Mouse (Mus musculus): ENCODE results near the gene Klhl22. TPM values are rescaled to one million over a fixed set of nuclear protein-coding genes. Genes with fewer than 3 reads are reported as not detected.
A peak's percentile ranks its signal among the peaks of the same experiment; 100 is the strongest.

The Klhl22 gene
- 85.1 and 95.0 TPM in 2 replicates for polyA plus RNA-seq (2015; fragmentation: Nextera tagmentation; extraction: Ambion mirVana)

DNA sequence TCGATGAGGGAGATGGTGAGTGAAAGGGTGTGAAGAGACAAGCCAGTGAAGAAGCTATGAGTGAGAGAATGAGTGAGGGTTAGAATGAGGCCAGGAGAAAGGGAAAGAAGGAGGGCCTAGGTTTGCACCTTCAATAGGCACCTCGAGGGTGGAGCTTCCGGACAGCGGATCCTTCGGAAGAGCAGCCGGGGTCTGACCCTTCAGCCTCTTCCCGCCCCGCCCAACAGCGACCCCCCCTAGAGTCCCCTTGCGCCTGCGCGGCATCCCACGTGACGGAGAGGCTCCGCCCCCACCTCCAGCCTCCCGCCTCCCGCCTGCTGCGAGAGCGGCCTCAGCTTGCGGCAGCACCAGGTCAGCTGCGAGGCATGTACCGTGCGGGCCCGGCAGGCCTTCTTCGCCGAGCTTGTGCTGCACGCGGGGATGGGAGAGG lies at the start of gene Klhl22:
TSS of gene Klhl22 (plus strand) at position 275 of the 430 bp plus-strand sequence.
- Histone ChIP-seq H3K27ac (replicated peaks) (peak within 1 kb of the TSS; percentile 87), H3K9ac (peak within 1 kb of the TSS; percentile 96), H3K36me3 (peaks cover 2% of the 10 kb centered on the region; the same call in 1 of the 2 replicates), H3K4me3 (peak within 1 kb of the TSS; percentile 80), H3K4me1 (replicated peaks) (peaks cover 39% of the 10 kb centered on the region), H3K27me3 (no peaks in the 10 kb centered on the region), H3K4me2 (peak within 1 kb of the TSS; percentile 81), H3K9me3 (no peaks in the 10 kb centered on the region)
- WGBS = 1% methylated on average over 27 of the region's 28 CpGs
- ATAC-seq (ENCODE audit: low FRiP score, low read depth) = peak; percentile 93

DNA sequence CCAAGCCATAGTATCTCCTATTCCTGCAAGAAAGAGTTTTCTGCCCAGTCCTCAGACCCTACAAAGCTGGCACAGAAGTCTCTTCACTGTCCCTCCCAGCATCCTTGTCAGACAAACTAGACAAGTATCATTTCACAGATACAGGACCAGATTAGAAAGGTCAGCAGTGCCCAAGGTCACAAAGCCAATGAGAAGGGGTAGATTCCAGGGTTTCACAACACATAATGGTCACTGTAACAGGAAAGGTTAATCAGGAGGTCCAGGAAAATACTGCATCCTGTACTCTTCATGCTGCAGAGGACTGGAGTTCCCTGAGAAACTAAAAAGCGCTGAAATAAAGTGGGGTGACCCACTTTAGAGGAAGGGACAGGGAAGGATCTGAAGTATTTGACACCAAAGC lies 41.6 kb upstream of the Klhl22 start:
- Histone ChIP-seq H3K9me3 (no peaks in the 10 kb centered on the region), H3K36me3 (no peaks in the 10 kb centered on the region), H3K27ac (replicated peaks) (no peak overlapping the region), H3K9ac (no peak overlapping the region), H3K4me2 (no peak overlapping the region), H3K27me3 (no peaks in the 10 kb centered on the region), H3K4me1 (replicated peaks) (peaks cover 16% of the 10 kb centered on the region), H3K4me3 (no peak overlapping the region)
- ATAC-seq (ENCODE audit: low FRiP score, low read depth) = no peak
- 97% methylated on average over 1 of the region's 1 CpGs for WGBS

DNA sequence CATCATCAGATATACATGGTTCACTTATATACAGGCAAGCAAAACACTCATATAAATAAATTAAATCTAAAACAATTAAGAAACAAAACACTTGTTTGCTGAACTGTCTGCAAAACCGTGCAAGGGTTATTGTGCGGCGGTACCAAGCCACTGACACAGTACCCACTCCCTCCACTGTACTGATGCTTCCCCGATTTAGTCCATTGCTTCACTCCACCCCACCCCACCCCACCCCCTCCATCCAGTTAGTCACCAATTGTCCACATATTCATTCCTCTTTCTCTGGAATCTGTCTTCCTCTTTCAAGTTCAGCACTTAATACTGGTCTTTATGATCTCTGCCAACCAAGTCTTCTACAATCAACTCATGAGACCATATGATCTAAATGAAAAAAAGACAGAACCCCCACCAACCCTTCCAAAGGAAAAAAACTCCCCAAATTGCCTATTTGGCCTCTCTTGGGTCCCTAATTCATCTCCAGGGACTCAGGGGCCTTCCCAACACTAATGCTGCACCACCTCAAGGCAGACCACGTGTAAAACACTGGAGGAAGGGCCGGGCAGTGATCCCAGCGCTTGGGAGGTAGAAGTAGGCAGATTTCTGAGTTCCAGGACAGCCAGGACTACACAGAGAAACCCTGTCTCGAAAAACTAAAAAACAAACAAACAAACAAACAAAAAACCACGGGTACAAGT lies 38.2 kb upstream of the Klhl22 start:
- WGBS = 73% methylated on average over 9 of the region's 9 CpGs
- Histone ChIP-seq H3K27me3 (no peaks in the 10 kb centered on the region), H3K4me3 (peak overlapping the region; percentile 78), H3K9ac (no peak overlapping the region; the same call in 1 of the 2 replicates), H3K36me3 (no peaks in the 10 kb centered on the region), H3K27ac (replicated peaks) (no peak overlapping the region), H3K4me2 (peak overlapping the region; percentile 84), H3K4me1 (replicated peaks) (peaks cover 16% of the 10 kb centered on the region), H3K9me3 (no peaks in the 10 kb centered on the region)
- no peak for ATAC-seq (ENCODE audit: low FRiP score, low read depth)

DNA sequence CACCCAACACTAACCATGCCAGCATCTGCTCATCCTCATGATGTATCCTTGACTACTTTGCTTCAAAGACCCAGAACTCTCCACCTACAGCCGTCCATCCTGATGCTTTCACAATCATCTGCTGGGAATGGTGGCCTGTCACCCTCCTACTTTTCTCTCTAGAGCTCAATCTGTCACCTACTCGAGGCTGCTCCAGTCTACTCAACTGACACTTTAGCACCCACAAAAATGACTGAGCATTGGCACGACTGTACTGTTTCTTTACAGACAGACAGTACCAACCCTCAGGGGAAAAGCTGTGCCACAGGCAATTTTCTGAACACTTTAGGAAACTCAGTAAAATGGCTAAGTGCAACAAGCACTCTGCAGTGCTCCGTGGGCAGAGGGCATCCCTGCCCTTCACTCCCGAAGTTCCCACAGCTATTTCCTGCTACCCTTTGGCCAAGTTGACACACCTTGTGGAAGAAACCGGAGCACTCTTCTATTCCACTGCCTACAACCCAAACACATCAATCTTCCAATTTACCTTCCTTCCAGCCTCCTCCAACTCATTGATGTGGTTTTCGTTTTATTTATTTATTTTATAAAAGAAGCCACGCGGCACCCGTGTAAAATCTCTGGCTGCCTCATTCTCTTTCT lies 37.5 kb upstream of the Klhl22 start:
- peak overlapping the region; percentile 84 for H3K27ac ChIP-seq (replicated peaks)
- H3K4me3 ChIP-seq = peak overlapping the region; percentile 78
- no peaks in the 10 kb centered on the region for H3K36me3 ChIP-seq
- H3K27me3 ChIP-seq = no peaks in the 10 kb centered on the region
- H3K4me1 ChIP-seq (replicated peaks) = peaks cover 16% of the 10 kb centered on the region
- H3K9ac ChIP-seq = peak overlapping the region; percentile 93
- no peak for ATAC-seq (ENCODE audit: low FRiP score, low read depth)
- 6% methylated on average over 10 of the region's 10 CpGs for WGBS
- no peaks in the 10 kb centered on the region for H3K9me3 ChIP-seq
- H3K4me2 ChIP-seq = peak overlapping the region; percentile 84

DNA sequence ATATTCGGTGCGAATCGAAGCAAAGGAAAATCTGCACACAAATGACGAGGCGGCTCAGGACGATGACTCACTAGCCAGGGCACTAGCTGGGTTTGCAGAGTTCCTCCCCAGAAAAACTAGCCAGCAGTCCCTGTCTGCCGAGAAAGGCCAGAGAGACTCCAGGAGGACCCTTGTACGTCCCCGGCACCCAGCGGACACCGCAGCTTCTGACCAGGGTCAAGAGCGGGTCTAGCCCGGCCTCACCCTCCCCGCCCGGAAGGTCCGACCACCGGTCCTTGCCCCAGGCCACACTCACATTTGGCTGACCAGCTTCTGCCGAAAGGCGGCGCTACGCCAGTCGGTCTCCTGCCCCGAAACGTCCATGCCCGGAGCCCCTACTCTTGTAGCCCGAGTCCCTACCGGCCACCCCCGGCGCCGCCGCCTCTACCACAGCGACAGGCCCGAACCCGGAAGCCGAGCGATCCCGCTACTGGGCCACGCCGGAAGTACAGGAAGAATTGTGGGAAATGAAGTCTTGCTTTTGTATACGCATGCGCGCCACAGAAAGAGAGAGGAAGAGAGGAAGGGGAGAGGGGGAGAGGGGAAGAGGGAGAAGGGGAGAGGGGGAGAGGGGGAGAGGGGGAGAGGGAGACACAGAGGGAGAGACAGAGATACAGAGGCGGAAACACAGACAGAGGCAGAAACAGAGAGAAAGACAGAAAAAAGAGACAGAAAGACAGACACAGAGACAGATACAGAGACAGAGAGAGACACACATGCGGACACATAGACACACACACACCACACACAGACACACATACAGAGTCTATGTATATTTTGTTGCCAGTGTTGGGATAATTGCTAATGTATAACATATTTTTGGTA lies 36.7 kb upstream of the Klhl22 start:
- WGBS = 2% methylated on average over 44 of the region's 44 CpGs

DNA sequence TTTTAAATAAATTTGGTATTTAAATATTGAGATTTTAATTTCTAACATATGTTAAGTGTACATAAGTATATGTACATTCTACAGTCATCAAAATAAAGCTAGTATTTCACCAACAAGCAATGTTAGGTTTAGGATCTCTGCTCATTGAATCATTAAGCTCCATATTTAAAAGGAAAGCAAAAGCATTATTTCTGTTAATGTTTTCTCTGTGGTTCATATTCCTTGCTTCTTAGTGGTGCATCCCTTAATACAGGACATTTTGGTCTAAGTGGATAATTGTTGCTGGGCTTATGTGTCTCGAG lies 36.1 kb upstream of the Klhl22 start:
- Histone ChIP-seq H3K9ac (no peak overlapping the region), H3K27me3 (no peaks in the 10 kb centered on the region), H3K4me1 (replicated peaks) (peaks cover 19% of the 10 kb centered on the region), H3K36me3 (no peaks in the 10 kb centered on the region), H3K9me3 (no peaks in the 10 kb centered on the region), H3K4me2 (peak overlapping the region; percentile 49), H3K27ac (replicated peaks) (no peak overlapping the region), H3K4me3 (no peak overlapping the region)
- no peak; the same call in 1 of the 2 replicates for ATAC-seq (ENCODE audit: low FRiP score, low read depth)
- WGBS = 85% methylated on average over 1 of the region's 1 CpGs

More for the DNA sequence above, 36.7 kb upstream of the Klhl22 start:
- Histone ChIP-seq H3K4me3 (peak overlapping the region; percentile 78), H3K27me3 (no peaks in the 10 kb centered on the region), H3K4me1 (replicated peaks) (peaks cover 19% of the 10 kb centered on the region), H3K27ac (replicated peaks) (peak overlapping the region; percentile 84), H3K4me2 (peak overlapping the region; percentile 84), H3K9me3 (no peaks in the 10 kb centered on the region), H3K36me3 (no peaks in the 10 kb centered on the region), H3K9ac (peak overlapping the region; percentile 93)
- ATAC-seq (ENCODE audit: low FRiP score, low read depth) = peak; percentile 93

DNA sequence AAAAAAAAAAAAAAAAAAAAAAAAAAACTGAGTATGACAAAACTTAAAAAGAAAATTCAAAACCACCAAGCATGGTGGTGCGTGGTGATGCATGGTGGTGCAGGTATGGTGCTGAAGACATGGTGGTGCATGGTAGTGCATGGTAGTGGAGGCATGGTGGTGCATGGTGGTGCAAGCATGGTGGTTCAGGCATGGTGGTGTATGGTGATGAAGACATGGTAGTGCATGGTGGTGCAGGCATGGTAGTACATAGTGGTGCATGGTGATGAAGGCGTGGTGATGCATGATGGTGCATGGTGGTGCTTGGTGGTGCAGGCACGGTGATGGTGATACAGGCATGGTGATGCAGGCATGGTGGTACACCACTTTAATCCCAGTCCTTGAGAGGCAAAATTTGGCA lies 35.0 kb upstream of the Klhl22 start:
- Histone ChIP-seq H3K4me2 (no peak overlapping the region), H3K27ac (replicated peaks) (no peak overlapping the region), H3K9ac (no peak overlapping the region), H3K4me1 (replicated peaks) (peaks cover 19% of the 10 kb centered on the region), H3K27me3 (no peaks in the 10 kb centered on the region), H3K4me3 (no peak overlapping the region), H3K9me3 (no peaks in the 10 kb centered on the region), H3K36me3 (no peaks in the 10 kb centered on the region)
- no peak; the same call in 1 of the 2 replicates for ATAC-seq (ENCODE audit: low FRiP score, low read depth)
- WGBS = 94% methylated on average over 3 of the region's 3 CpGs

DNA sequence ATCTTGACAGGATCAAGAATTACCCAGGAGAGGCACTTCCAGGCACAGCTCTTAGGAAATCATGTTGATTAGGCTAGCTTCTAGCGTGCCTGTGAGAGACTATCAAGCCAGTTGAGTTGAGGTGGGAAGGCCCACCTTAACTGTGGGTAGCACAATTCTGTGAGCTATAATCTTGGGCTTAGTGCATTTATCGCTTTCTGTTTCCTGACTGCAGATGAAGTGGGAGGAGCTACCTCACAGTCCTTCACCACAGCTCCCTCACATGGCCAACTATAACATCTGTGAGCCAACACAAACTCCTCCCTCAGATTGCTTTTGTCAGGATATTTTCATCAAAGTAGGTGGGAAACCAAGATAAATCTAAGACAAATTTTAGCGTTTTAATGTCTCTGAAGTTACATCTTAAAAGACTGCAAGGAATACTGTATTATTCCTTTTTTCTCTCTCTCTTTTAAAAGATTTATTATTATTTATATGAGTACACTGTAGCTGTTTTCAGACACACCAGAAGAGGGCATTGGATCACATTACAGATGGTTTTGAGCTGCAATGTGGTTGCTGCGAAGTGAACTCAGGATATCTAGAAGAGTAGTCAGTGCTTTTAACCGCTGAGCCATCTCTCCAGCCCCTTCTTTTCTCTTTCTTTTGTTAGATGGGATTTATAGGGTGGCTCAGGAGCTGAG lies 32.1 kb upstream of the Klhl22 start:
- 15% methylated on average over 5 of the region's 5 CpGs for WGBS
- Histone ChIP-seq H3K4me2 (0 out of 2 replicates have a peak overlapping the region, but pooled peaks have one; percentile 18), H3K4me1 (replicated peaks) (0 out of 2 replicates have a peak, but pooled peaks cover 2% of the 10 kb centered on the region)

DNA sequence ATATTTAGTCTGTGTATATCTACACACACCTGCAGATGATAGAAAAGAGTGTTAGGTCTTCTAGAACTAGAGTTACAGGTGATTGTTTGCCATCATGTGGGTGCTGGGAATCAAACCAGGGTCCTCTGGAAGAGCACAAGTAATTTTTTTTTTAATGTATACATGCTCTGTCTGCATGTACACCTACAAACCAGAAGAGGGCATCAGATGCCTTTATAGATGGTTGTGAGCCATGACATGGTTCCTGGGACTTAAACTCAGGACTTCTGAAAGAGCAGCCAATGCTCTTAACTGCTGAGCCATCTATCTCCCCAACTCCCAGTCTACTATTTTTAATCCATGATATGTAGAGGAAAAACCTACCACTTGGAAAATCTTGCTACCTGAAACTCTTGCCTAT lies 29.4 kb upstream of the Klhl22 start:
- H3K4me3 ChIP-seq = no peak overlapping the region
- H3K27me3 ChIP-seq = no peaks in the 10 kb centered on the region
- no peaks in the 10 kb centered on the region for H3K36me3 ChIP-seq
- H3K27ac ChIP-seq (replicated peaks) = no peak overlapping the region
- H3K9me3 ChIP-seq = no peaks in the 10 kb centered on the region
- ATAC-seq (ENCODE audit: low FRiP score, low read depth) = no peak
- H3K9ac ChIP-seq = no peak overlapping the region
- H3K4me1 ChIP-seq (replicated peaks) = 0 out of 2 replicates have a peak, but pooled peaks cover 2% of the 10 kb centered on the region
- H3K4me2 ChIP-seq = no peak overlapping the region

More for the DNA sequence above, 32.1 kb upstream of the Klhl22 start:
- Histone ChIP-seq H3K36me3 (no peaks in the 10 kb centered on the region), H3K9me3 (no peaks in the 10 kb centered on the region), H3K4me3 (no peak overlapping the region), H3K27me3 (no peaks in the 10 kb centered on the region), H3K27ac (replicated peaks) (no peak overlapping the region), H3K9ac (no peak overlapping the region)
- no peak for ATAC-seq (ENCODE audit: low FRiP score, low read depth)

DNA sequence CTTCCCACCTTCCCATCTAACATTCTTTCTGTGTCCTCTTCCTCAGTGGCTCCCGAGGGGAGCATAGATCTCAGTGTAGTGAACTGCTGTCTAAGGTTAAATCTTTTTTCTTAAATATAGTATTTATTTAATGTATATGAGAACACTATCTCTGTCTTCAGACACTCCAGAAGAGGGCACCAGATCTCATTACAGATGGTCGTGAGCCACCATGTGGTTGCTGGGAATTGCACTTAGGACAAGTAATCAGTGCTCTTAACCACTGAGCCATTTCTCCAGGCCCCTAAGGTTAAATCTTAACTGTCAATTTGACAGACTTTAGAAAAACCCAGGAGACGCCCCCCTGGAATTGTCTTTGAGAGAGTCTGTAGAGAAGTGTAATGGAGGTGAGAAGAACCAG lies 27.4 kb upstream of the Klhl22 start:
- no peak for ATAC-seq (ENCODE audit: low FRiP score, low read depth)

DNA sequence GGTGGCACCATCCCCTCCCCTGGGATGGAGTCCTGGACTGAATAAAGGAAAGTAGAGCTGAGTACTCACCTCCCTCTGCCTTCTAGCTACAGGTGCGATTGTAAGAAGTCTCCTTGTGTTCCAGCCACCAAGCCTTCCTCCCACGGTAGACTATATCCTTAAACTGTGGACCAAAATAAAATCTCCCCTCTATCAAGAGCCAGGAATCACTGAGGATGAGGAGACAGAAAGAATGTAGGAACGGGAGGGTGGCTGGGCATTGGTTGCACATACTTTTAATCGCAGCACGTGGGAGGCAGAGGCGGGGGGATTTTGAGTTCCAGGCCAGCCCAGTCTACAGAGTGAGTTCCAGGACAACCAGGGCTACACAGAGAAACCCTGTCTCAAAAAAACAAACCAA lies 27.0 kb upstream of the Klhl22 start:
- no peaks in the 10 kb centered on the region for H3K36me3 ChIP-seq
- no peak overlapping the region for H3K9ac ChIP-seq
- WGBS = 75% methylated on average over 6 of the region's 6 CpGs

More for the DNA sequence above, 27.4 kb upstream of the Klhl22 start:
- H3K9me3 ChIP-seq = no peaks in the 10 kb centered on the region
- H3K27me3 ChIP-seq = no peaks in the 10 kb centered on the region
- no peak overlapping the region for H3K9ac ChIP-seq
- no peak overlapping the region for H3K4me3 ChIP-seq
- WGBS = 37% methylated on average over 3 of the region's 3 CpGs
- H3K36me3 ChIP-seq = no peaks in the 10 kb centered on the region
- H3K4me2 ChIP-seq = no peak overlapping the region
- H3K27ac ChIP-seq (replicated peaks) = no peak overlapping the region
- 0 out of 2 replicates have a peak, but pooled peaks cover 2% of the 10 kb centered on the region for H3K4me1 ChIP-seq (replicated peaks)

More for the DNA sequence above, 27.0 kb upstream of the Klhl22 start:
- Histone ChIP-seq H3K27ac (replicated peaks) (no peak overlapping the region), H3K4me3 (no peak overlapping the region), H3K4me1 (replicated peaks) (no peaks in the 10 kb centered on the region), H3K9me3 (no peaks in the 10 kb centered on the region), H3K27me3 (no peaks in the 10 kb centered on the region), H3K4me2 (no peak overlapping the region)
- ATAC-seq (ENCODE audit: low FRiP score, low read depth) = no peak

All from hindbrain, embryonic 15.5 days (tissue).